Mouse (Mus musculus): ENCODE measurements around the gene Flcn.

- TF ChIP-seq GATA1 (IDR thresholded peaks at IDR 0.05; ENCODE audit: low read length) (no peak), TAL1 (IDR thresholded peaks at IDR 0.05; ENCODE audit: low read length) (no peak)
These were observed 6.3 kb downstream of the Flcn start for GRCm38 (mm10) chr11:59803516-59803915.
